Mouse (Mus musculus) neural tube, embryonic 12.5 days (tissue): ENCODE data around the gene Prmt2. TPM values are rescaled to one million over a fixed set of nuclear protein-coding genes. Genes with fewer than 3 reads are reported as not detected.

ENCODE experiments used
- ATAC-seq: fragments of 200-750 bp; cut with Nextera tagmentation; 2 replicates; pipeline ENCODE4 v1.8.0; 2017; ENCODE audit warnings: low read depth, mild to moderate bottlenecking, moderate TSS enrichment, moderate library complexity; ENCODE audit not compliant: low FRiP score
- H3K27ac ChIP-seq: fragments of 300-500 bp; sonication (generic); 2 replicates; pipeline ENCODE4 v1.5.1; 2016
- H3K27me3 ChIP-seq: fragments of 300-500 bp; sonication (generic); replicated peaks from 2 replicates; pipeline ENCODE4 v1.6.1; 2016; ENCODE audit warnings: mild to moderate bottlenecking
- H3K36me3 ChIP-seq: fragments of 300-500 bp; sonication (generic); 2 replicates; pipeline ENCODE4 v1.6.1; 2016; ENCODE audit warnings: mild to moderate bottlenecking
- H3K4me1 ChIP-seq: fragments of 300-500 bp; sonication (generic); 2 replicates; pipeline ENCODE4 v1.6.1; 2016
- H3K4me2 ChIP-seq: fragments of 300-500 bp; sonication (generic); replicated peaks from 2 replicates; pipeline ENCODE4 v1.6.1; 2016; ENCODE audit warnings: mild to moderate bottlenecking
- H3K4me3 ChIP-seq: fragments of 300-500 bp; sonication (generic); 2 replicates; pipeline ENCODE4 v1.5.1; 2016
- H3K9ac ChIP-seq: fragments of 300-500 bp; sonication (generic); 2 replicates; pipeline ENCODE4 v1.6.1; 2016; ENCODE audit warnings: mild to moderate bottlenecking
- H3K9me3 ChIP-seq: fragments of 300-500 bp; sonication (generic); 2 replicates; pipeline ENCODE4 v1.6.1; 2016; ENCODE audit warnings: mild to moderate bottlenecking
- WGBS: fragments of 180-500 bp; shearing (Covaris S2); methylation state at CpG from one replicate; pipeline ENCODE4 v1.1.7; 2016; 5-methylcytosine and 5-hydroxymethylcytosine counted together
- polyA plus RNA-seq: library from polyadenylated mRNA; unstranded; fragments of >200 nt; fragmentation: Nextera tagmentation; extraction: Ambion mirVana; gene quantifications from 2 replicates; pipeline ENCODE4 v1.2.1, GENCODE M21; 2016

Gene Prmt2
- polyA plus RNA-seq: 128 TPM in 2 replicates

- no peaks in the 10 kb centered on the region for H3K27me3 ChIP-seq
- peak; percentile 97 for ATAC-seq
- peaks cover 12% of the 10 kb centered on the region for H3K4me1 ChIP-seq
- peak within 1 kb of the TSS; percentile 65 for H3K27ac ChIP-seq
- H3K4me2 ChIP-seq: peak within 1 kb of the TSS; percentile 69
- under 1% methylated on average over 47 of the region's 47 CpGs for WGBS
- no peaks in the 10 kb centered on the region for H3K36me3 ChIP-seq
- H3K9ac ChIP-seq: peak within 1 kb of the TSS; percentile 59
- no peaks in the 10 kb centered on the region for H3K9me3 ChIP-seq
- H3K4me3 ChIP-seq: peak within 1 kb of the TSS; percentile 51
These were observed at the start of gene Prmt2 for GRCm38 (mm10) chr10:76237341-76238225. Prmt2 (minus strand) TSS chr10:76237865.

- Histone ChIP-seq H3K27me3 (no peaks in the 10 kb centered on the region), H3K27ac (no peak overlapping the region), H3K36me3 (peaks cover 75% of the 10 kb centered on the region), H3K4me3 (no peak overlapping the region), H3K9ac (no peak overlapping the region), H3K4me1 (no peaks in the 10 kb centered on the region), H3K9me3 (no peaks in the 10 kb centered on the region), H3K4me2 (no peak overlapping the region)
- 80% methylated on average over 5 of the region's 5 CpGs for WGBS
- ATAC-seq: no peak
These were observed 41.0 kb upstream of the Prmt2 start for GRCm38 (mm10) chr10:76278541-76279097.

GRCm38 (mm10) chr10:76275256-76275655 is 37.6 kb upstream of the Prmt2 start:
- H3K4me1 ChIP-seq: no peaks in the 10 kb centered on the region
- peaks cover 86% of the 10 kb centered on the region for H3K36me3 ChIP-seq
- H3K9me3 ChIP-seq: no peaks in the 10 kb centered on the region
- H3K9ac ChIP-seq: no peak overlapping the region
- no peaks in the 10 kb centered on the region for H3K27me3 ChIP-seq
- H3K4me3 ChIP-seq: no peak overlapping the region
- H3K4me2 ChIP-seq: no peak overlapping the region
- WGBS: 80% methylated on average over 10 of the region's 10 CpGs
- H3K27ac ChIP-seq: no peak overlapping the region
- no peak for ATAC-seq

DNA sequence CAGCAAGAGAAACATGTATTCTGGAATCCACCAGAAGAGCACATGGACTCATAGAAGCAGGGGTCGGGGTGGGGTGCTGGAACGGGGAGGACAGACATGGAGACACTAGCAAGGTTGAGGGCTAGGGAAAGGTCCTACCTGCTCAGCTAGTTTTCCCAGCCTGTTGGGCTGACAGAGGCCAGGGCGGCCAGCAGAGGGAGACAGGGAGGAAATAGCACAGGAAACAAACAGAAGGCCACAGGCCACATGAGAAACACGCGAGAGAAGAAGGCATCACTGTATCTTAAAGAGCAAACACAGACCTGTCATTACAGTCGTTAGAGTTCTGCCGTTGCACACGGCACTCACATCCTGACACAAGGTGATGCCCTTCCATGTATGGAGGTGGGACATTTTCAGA is 33.6 kb upstream of the Prmt2 start:
- H3K4me3 ChIP-seq: no peak overlapping the region
- no peaks in the 10 kb centered on the region for H3K27me3 ChIP-seq
- no peak overlapping the region for H3K4me2 ChIP-seq
- WGBS: 61% methylated on average over 8 of the region's 8 CpGs
- no peaks in the 10 kb centered on the region for H3K4me1 ChIP-seq
- no peak for ATAC-seq
- no peak overlapping the region for H3K27ac ChIP-seq
- H3K36me3 ChIP-seq: peaks cover 91% of the 10 kb centered on the region
- H3K9me3 ChIP-seq: no peaks in the 10 kb centered on the region
- no peak overlapping the region for H3K9ac ChIP-seq

- peaks cover 30% of the 10 kb centered on the region for H3K36me3 ChIP-seq
- no peak overlapping the region for H3K27ac ChIP-seq
- no peaks in the 10 kb centered on the region for H3K27me3 ChIP-seq
- no peak overlapping the region for H3K4me3 ChIP-seq
- ATAC-seq: no peak
- peaks cover 3% of the 10 kb centered on the region; the same call in 1 of the 2 replicates for H3K4me1 ChIP-seq
- no peak overlapping the region for H3K4me2 ChIP-seq
- 74% methylated on average over 4 of the region's 4 CpGs for WGBS
- no peak overlapping the region for H3K9ac ChIP-seq
- H3K9me3 ChIP-seq: no peaks in the 10 kb centered on the region
These were observed 24.8 kb upstream of the Prmt2 start for GRCm38 (mm10) chr10:76262431-76262830.

DNA sequence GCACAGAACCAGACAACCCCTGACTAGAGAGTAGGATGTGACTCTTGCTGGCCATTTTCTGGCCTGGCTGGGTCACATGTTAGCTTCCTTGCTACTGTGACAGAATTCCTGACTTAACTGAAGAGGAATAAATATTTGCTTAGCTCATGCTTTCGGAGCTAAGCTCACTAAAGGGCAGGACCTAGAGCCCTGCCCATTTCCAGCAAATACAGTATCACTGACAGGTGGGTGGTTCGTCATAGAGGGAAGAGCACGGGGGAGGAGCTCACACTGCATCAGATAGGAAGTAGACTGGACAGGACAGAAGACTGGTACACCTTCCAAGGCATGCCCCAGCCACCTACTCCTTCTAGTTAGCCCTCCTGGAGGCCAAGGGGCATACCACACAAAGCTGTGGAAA is 23.8 kb upstream of the Prmt2 start:
- no peaks in the 10 kb centered on the region for H3K9me3 ChIP-seq
- H3K36me3 ChIP-seq: peaks cover 23% of the 10 kb centered on the region
- no peak overlapping the region for H3K27ac ChIP-seq
- H3K4me3 ChIP-seq: no peak overlapping the region
- no peaks in the 10 kb centered on the region for H3K27me3 ChIP-seq
- peaks cover 3% of the 10 kb centered on the region; the same call in 1 of the 2 replicates for H3K4me1 ChIP-seq
- WGBS: 90% methylated on average over 3 of the region's 3 CpGs
- H3K9ac ChIP-seq: no peak overlapping the region
- no peak overlapping the region for H3K4me2 ChIP-seq
- ATAC-seq: 0 out of 2 replicates have a peak, but pooled peaks have one; percentile 17

GRCm38 (mm10) chr10:76260358-76261059 is 22.8 kb upstream of the Prmt2 start:
- H3K36me3 ChIP-seq: peaks cover 13% of the 10 kb centered on the region
- H3K4me3 ChIP-seq: no peak overlapping the region
- H3K27me3 ChIP-seq: no peaks in the 10 kb centered on the region
- no peak overlapping the region for H3K9ac ChIP-seq
- H3K4me2 ChIP-seq: no peak overlapping the region
- WGBS: 67% methylated on average over 11 of the region's 11 CpGs
- no peak for ATAC-seq
- peaks cover 3% of the 10 kb centered on the region; the same call in 1 of the 2 replicates for H3K4me1 ChIP-seq
- no peak overlapping the region for H3K27ac ChIP-seq
- no peaks in the 10 kb centered on the region for H3K9me3 ChIP-seq

- 71% methylated on average over 18 of the region's 18 CpGs for WGBS
- ATAC-seq: no peak
- H3K4me1 ChIP-seq: peaks cover 3% of the 10 kb centered on the region; the same call in 1 of the 2 replicates
- H3K4me3 ChIP-seq: no peak overlapping the region
- peaks cover 5% of the 10 kb centered on the region for H3K36me3 ChIP-seq
- no peak overlapping the region for H3K9ac ChIP-seq
- no peaks in the 10 kb centered on the region for H3K27me3 ChIP-seq
- H3K4me2 ChIP-seq: no peak overlapping the region
- no peaks in the 10 kb centered on the region for H3K9me3 ChIP-seq
- no peak overlapping the region for H3K27ac ChIP-seq
These were observed 22.0 kb upstream of the Prmt2 start for GRCm38 (mm10) chr10:76259566-76260232.

DNA sequence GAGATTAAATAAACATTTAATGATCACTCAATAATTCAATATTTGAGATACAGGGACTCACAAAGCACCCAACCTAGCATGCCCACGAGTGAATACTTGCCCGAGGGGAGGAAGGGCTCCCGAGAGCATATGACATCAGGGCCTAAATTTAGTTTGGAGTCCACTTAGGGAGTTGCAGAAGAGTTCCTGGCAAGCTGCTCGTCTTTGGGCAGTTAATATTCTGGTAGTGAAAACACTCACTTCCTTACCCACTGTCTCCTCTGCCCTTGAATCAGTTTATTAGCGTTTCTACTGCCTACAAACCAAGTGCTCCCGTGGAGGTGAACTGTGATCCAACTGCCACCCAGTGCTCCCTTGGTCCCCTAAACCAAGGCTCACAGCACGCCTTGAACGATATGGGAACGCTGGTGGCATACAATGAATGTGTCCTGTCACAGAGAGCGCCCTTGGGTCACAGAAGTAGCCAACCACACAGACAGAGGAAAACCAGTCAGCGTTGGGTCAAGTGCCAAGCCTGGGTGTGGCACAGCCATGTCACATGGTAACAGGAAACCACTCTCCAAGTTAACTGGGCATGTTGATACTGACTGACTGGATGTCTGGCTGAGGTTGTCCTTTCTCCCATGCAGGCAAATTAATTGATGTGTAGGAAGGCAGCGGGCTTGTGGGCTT is 20.2 kb upstream of the Prmt2 start:
- H3K4me1 ChIP-seq: peaks cover 3% of the 10 kb centered on the region; the same call in 1 of the 2 replicates
- no peak overlapping the region for H3K27ac ChIP-seq
- no peak overlapping the region for H3K4me2 ChIP-seq
- no peaks in the 10 kb centered on the region for H3K9me3 ChIP-seq
- H3K4me3 ChIP-seq: no peak overlapping the region
- no peaks in the 10 kb centered on the region for H3K36me3 ChIP-seq
- WGBS: 89% methylated on average over 12 of the region's 12 CpGs
- H3K9ac ChIP-seq: no peak overlapping the region
- ATAC-seq: no peak
- H3K27me3 ChIP-seq: no peaks in the 10 kb centered on the region

DNA sequence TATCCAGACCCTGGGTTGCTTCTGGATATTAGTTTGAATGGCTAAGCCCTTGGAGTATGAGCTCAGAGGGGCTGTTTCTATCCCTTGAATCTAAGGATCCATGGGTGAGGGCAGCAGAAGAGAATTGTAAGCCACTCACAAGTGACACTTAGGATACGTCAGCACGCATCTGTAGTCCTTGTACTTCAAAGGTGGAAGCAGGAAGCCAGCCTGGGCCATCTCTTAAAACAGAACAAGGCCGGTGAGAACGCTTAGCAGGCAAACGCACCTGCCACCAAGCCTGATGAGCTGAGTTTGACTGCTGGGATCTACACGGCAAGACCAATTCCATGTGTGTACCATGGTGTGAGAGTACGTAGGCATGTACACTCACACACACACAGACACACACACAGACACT is 19.6 kb upstream of the Prmt2 start:
- Histone ChIP-seq H3K36me3 (no peaks in the 10 kb centered on the region), H3K4me3 (no peak overlapping the region), H3K4me2 (no peak overlapping the region), H3K9me3 (no peaks in the 10 kb centered on the region), H3K27ac (no peak overlapping the region), H3K4me1 (peaks cover 3% of the 10 kb centered on the region; the same call in 1 of the 2 replicates), H3K9ac (no peak overlapping the region), H3K27me3 (no peaks in the 10 kb centered on the region)
- 96% methylated on average over 7 of the region's 7 CpGs for WGBS
- no peak for ATAC-seq

GRCm38 (mm10) chr10:76255617-76256016 is 18.0 kb upstream of the Prmt2 start:
- H3K27me3 ChIP-seq: no peaks in the 10 kb centered on the region
- H3K4me3 ChIP-seq: no peak overlapping the region
- no peak overlapping the region for H3K4me2 ChIP-seq
- no peaks in the 10 kb centered on the region for H3K36me3 ChIP-seq
- H3K9ac ChIP-seq: no peak overlapping the region
- H3K4me1 ChIP-seq: peaks cover 3% of the 10 kb centered on the region; the same call in 1 of the 2 replicates
- no peaks in the 10 kb centered on the region for H3K9me3 ChIP-seq
- H3K27ac ChIP-seq: no peak overlapping the region
- no peak for ATAC-seq
- WGBS: 63% methylated on average over 6 of the region's 6 CpGs
